ENCODE assay signal across 13 mouse cellular contexts in the genomic region with DNA sequence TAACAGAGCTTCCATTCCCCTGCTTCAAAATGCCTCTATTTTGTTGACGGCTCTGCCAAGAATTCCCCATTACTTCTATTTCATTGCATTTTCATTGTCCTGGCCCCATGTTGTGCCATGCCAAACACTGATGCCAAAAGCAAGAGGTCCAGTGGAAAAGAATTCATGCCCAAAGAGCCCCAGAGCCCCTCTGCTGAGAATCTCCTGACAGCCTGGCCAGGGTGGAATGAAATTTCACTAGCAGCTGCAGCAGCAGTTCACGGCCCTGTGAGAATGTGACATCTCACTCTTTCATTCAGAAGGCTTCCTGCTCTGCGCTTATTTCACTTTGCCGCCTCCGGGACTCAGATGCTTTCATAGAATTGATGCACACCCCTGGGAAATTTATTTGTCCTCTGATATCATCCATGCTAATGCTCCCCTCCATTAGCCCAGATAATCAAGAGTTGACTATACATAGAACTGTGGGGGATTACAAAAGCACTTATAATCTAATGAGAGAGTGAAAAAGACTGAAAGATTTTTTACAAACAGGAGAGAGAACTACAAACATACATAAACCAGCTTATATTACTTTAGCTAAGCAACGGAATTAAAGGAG.
DNase-seq lines count a peak whose midpoint lies in the region; ATAC-seq lines count a peak whose summit lies in the region.
"Had no signal": no experiment of that assay in that cellular context is flagged by ENCODE, and none has a peak within 500 bp of the region (broad histone marks: within the 10 kb centered on the region; RNA-seq: fewer than 3 reads in every experiment).

No protein-coding gene starts in this region.

- no peaks in the 10 kb centered on the region for H3K4me1 ChIP-seq in embryonic facial prominence, embryonic 14.5 days (ENCODE audit: control insufficient read depth, insufficient read depth, low read length)
- H3K4me1 ChIP-seq in embryonic facial prominence, embryonic 10.5 days = no peaks in the 10 kb centered on the region
- H3K4me1 ChIP-seq in forebrain, embryonic 14.5 days (ENCODE audit: control insufficient read depth, insufficient read depth, low read length) = peaks cover 11% of the 10 kb centered on the region
- H3K4me1 ChIP-seq in neural tube, embryonic 15.5 days = peaks cover 13% of the 10 kb centered on the region
- H3K4me1 ChIP-seq: limb, embryonic 13.5 days had no signal

- intact Hi-C loops in heart, postnatal 25 days (cut with DNase I) = no loop called here
- intact Hi-C loops in left cerebral cortex, postnatal 25 days (cut with DNase I) = no loop called here

- H3K27me3 ChIP-seq in embryonic facial prominence, embryonic 14.5 days (replicated peaks; ENCODE audit: control insufficient read depth, insufficient read depth, low read length) = no peaks in the 10 kb centered on the region
- no peaks in the 10 kb centered on the region for H3K27me3 ChIP-seq in embryonic facial prominence, embryonic 10.5 days (replicated peaks; ENCODE audit: low read depth, poor library complexity, severe bottlenecking)
- no peaks in the 10 kb centered on the region for H3K27me3 ChIP-seq in forebrain, embryonic 14.5 days (replicated peaks; ENCODE audit: control insufficient read depth, insufficient read depth, low read length)
- no peaks in the 10 kb centered on the region for H3K27me3 ChIP-seq in neural tube, embryonic 15.5 days (replicated peaks)
- H3K27me3 ChIP-seq: limb, embryonic 13.5 days had no signal

- no peaks in the 10 kb centered on the region for H3K9me3 ChIP-seq in embryonic facial prominence, embryonic 14.5 days (ENCODE audit: control insufficient read depth, low read length)
- H3K9me3 ChIP-seq in embryonic facial prominence, embryonic 10.5 days = no peaks in the 10 kb centered on the region
- no peaks in the 10 kb centered on the region for H3K9me3 ChIP-seq in forebrain, embryonic 14.5 days (replicated peaks; ENCODE audit: control insufficient read depth, low read length)
- no peaks in the 10 kb centered on the region for H3K9me3 ChIP-seq in neural tube, embryonic 15.5 days (replicated peaks)
- H3K9me3 ChIP-seq: limb, embryonic 13.5 days had no signal

- H3K4me3 ChIP-seq in embryonic facial prominence, embryonic 14.5 days (ENCODE audit: low read depth, low read length) = no peak overlapping the region
- H3K4me3 ChIP-seq in embryonic facial prominence, embryonic 10.5 days = no peak overlapping the region
- H3K4me3 ChIP-seq in forebrain, embryonic 14.5 days (ENCODE audit: low read depth, low read length) = no peak overlapping the region
- H3K4me3 ChIP-seq in neural tube, embryonic 15.5 days (replicated peaks) = no peak overlapping the region
- H3K4me3 ChIP-seq: layer of hippocampus, adult 2 months; limb, embryonic 13.5 days had no signal

- ATAC-seq in embryonic facial prominence, embryonic 14.5 days (ENCODE audit: low read depth) = no peak
- peak; percentile 71 for ATAC-seq in forebrain, embryonic 14.5 days
- peak; percentile 62 for ATAC-seq in neural tube, embryonic 15.5 days (ENCODE audit: low FRiP score)
- ATAC-seq: intestine, postnatal 0 days had no signal

- H3K27ac ChIP-seq in embryonic facial prominence, embryonic 14.5 days (replicated peaks; ENCODE audit: low read depth, low read length) = no peak overlapping the region
- no peak overlapping the region for H3K27ac ChIP-seq in embryonic facial prominence, embryonic 10.5 days (replicated peaks)
- H3K27ac ChIP-seq in forebrain, embryonic 14.5 days (ENCODE audit: low read depth, low read length) = peak overlapping the region; percentile 33; the same call in 1 of the 2 replicates
- peak overlapping the region; percentile 60 for H3K27ac ChIP-seq in neural tube, embryonic 15.5 days (replicated peaks)
- H3K27ac ChIP-seq: layer of hippocampus, adult 2 months; limb, embryonic 13.5 days had no signal

- peak; percentile 20 for DNase-seq in embryonic facial prominence, embryonic 14.5 days (ENCODE audit: low spot score)
- DNase-seq in embryonic facial prominence, embryonic 10.5 days (ENCODE audit: low spot score) = no peak
- peak; percentile 78 for DNase-seq in forebrain, embryonic 14.5 days (ENCODE audit: low spot score)
- DNase-seq in mesoderm, embryonic 11.5 days (ENCODE audit: low read depth, low spot score) = peak; percentile 7
- no peak for DNase-seq in gastrocnemius, postnatal 25 days
- no peak for DNase-seq in heart, postnatal 25 days (ENCODE audit: low spot score)
- DNase-seq in left cerebral cortex, postnatal 25 days (ENCODE audit: low spot score in 2 of 2) = no peak
- DNase-seq: gastrocnemius, postnatal 14 days; lung, adult 2 months had no signal

- no peaks in the 10 kb centered on the region for H3K36me3 ChIP-seq in embryonic facial prominence, embryonic 14.5 days (ENCODE audit: control insufficient read depth, insufficient read depth, low read length)
- H3K36me3 ChIP-seq in embryonic facial prominence, embryonic 10.5 days (replicated peaks) = no peaks in the 10 kb centered on the region
- H3K36me3 ChIP-seq in forebrain, embryonic 14.5 days (ENCODE audit: control insufficient read depth, insufficient read depth, low read length) = no peaks in the 10 kb centered on the region
- H3K36me3 ChIP-seq in neural tube, embryonic 15.5 days = no peaks in the 10 kb centered on the region
- H3K36me3 ChIP-seq: limb, embryonic 13.5 days had no signal

- WGBS in embryonic facial prominence, embryonic 14.5 days = 73% methylated on average over 6 of the region's 6 CpGs
- 82% methylated on average over 6 of the region's 6 CpGs for WGBS in embryonic facial prominence, embryonic 10.5 days
- 19% methylated on average over 6 of the region's 6 CpGs for WGBS in forebrain, embryonic 14.5 days
- WGBS in neural tube, embryonic 15.5 days = 20% methylated on average over 6 of the region's 6 CpGs

- no peak overlapping the region for H3K4me2 ChIP-seq in embryonic facial prominence, embryonic 14.5 days (ENCODE audit: low read depth, low read length)
- H3K4me2 ChIP-seq in forebrain, embryonic 14.5 days (ENCODE audit: low read length) = no peak overlapping the region
- peak overlapping the region; percentile 23 for H3K4me2 ChIP-seq in neural tube, embryonic 15.5 days
- H3K4me2 ChIP-seq: limb, embryonic 13.5 days had no signal

- H3K9ac ChIP-seq in embryonic facial prominence, embryonic 14.5 days (ENCODE audit: low read depth, low read length) = no peak overlapping the region
- no peak overlapping the region for H3K9ac ChIP-seq in forebrain, embryonic 14.5 days (ENCODE audit: low read length)
- H3K9ac ChIP-seq in neural tube, embryonic 15.5 days (replicated peaks) = no peak overlapping the region
- H3K9ac ChIP-seq: limb, embryonic 13.5 days had no signal

Comparison
In these comparisons a context has a peak if more than half of its experiments do, and no peak if none do; other contexts are left out.
1. DNase-seq: peak in embryonic facial prominence, embryonic 14.5 days (single experiment), forebrain, embryonic 14.5 days (single experiment) and mesoderm, embryonic 11.5 days (single experiment); none in embryonic facial prominence, embryonic 10.5 days (single experiment), gastrocnemius, postnatal 25 days (single experiment), heart, postnatal 25 days (single experiment) and left cerebral cortex, postnatal 25 days (0 of 2).
2. H3K27ac ChIP-seq: peak in forebrain, embryonic 14.5 days (single experiment) and neural tube, embryonic 15.5 days (single experiment); none in embryonic facial prominence, embryonic 14.5 days (single experiment) and embryonic facial prominence, embryonic 10.5 days (single experiment).